Mouse (Mus musculus) right cerebral cortex, postnatal 36 days (tissue): ENCODE measurements at regions not wholly inside any gene's neighbourhood (a gene's known extent, or its start where the extent isn't known, plus 50 kb on each side); places are given as distances from the start of the nearest gene placed in this dataset.

Source experiments
- DNase-seq, 2 experiments: peaks; one replicate each; pipeline ENCODE4 v3.0.0; 2022; ENCODE audit warnings: low spot score in 2 of 2, mixed read lengths in 1 of 2

DNA sequence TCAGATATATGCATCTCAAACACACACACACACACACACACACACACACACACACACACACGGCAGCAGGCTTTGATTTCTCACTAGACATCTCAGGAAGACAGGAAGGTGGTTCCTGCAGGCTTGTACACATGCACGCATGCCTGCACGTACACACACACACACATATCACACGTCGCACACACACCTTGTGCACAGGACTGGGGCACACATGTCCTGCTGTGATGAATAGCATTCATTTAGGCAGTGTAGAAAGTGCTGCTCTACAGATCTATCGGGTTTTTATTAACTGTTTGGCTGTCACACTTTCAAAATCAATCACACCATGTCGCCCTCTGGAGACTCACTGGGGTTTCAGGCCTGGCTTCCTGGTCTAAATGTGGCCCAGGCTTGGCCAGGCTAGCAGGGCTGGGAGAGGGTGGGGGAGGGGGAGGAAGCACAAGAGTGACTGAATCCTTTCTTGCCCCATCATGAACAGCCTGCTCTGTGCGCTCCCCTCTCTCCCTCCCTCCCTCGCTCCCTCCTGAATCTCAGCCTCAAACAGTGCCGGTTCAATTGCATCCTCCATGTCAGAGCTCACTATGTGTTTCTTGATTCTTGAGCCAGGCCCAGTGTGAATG is 236.8 kb upstream of the Tle3 start:
- DNase-seq, result no peak

DNA sequence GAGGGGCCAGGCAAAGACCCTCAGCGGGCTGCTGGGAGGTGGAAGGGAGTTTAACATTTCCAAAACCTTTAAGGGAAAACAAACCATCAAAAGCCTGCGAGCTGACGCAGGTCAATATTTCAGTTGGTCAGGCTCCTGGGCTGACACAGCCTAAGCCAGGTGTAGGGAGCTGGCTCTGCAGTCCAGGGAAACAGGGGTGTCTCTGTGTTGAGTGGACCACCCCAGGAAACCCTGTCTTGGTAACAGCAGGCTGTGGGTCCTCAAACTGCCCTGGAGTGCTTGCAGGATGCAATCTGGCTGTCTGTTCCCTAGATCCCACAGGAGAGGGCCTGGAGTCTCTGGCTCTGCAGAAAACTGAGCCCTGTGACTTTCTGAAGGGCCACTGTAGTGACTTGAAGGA is 236.2 kb upstream of the Tle3 start:
- no peak for DNase-seq

DNA sequence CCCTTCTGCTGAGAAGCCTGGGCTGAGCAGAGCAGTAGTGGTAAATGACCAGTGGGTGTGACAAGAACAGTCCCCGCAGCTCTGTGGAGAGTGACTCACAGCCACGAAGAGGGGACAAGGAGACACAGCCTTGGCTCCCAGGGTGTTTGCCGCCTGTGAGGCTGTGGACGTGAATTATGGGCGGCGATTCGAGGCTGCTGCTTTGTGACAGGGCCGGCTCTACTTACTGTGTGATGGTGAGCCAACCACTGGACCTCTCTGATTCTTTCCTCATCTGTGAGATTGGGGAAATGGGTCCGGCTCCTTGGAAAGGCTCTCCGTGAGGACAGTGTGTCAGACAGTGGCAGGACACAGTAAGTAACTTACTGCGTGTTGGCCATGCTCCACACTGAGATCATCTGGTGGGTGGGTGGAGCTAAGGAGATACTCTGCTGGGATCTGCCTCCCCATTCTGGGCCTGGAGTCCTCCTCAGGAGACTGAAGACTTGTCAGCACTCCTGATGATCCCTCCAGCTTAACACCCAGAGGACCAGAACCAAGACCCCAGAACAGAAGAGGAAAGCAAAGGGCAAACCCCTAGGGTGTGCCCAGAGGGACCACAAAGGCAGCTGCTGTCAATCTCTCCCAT is 233.3 kb upstream of the Tle3 start:
- no peak for DNase-seq

DNA sequence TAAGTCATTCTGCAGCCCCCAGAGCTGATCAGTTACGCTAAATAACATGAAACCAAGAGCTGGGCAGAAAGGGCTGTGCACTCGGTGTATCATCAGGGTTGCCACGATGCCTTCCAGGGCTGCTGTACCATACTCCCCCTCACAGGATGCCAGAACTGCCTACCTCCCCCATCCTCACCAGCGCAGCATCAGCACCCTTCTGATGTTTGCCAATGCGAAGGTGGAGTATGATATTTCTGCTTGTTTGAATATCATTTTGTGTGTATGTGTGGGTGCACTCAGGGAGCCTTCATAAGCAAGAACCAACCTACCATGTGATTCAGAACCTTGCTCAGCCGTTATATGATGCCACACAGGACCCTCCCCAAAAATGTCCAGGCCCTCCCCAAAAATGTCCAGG is 229.1 kb upstream of the Tle3 start:
- peak; percentile 31 to 33 for DNase-seq

DNA sequence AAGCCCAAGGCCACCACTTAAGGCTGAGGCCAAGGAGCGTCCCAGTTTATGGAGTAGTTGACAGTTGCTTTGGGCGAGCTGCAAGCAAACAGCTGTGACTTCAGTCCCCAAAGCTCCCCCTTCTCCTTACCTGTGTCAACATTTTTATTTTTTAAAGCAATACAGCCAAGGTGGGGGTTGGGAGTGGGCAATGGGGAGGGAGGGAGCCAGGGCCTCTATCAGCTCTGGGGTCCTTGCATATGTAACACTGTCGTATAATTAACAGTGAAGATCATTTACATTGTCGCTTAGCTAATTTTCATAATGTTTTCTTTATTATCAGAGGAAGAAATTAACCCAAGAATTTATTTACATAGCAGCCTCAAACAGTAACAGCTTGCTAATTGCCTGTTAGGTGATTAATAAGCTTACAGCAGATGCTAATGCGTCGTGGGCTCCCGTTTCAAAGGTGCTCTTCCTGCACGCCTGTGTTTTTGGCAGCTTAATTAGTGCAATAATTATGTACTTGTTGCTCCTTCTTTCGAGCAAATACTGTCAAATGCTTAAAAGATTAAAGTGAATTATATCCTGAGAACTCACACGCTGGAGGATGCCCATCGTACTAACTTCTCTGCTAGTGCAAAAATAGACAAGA is 227.4 kb upstream of the Tle3 start:
- no peak for DNase-seq

DNA sequence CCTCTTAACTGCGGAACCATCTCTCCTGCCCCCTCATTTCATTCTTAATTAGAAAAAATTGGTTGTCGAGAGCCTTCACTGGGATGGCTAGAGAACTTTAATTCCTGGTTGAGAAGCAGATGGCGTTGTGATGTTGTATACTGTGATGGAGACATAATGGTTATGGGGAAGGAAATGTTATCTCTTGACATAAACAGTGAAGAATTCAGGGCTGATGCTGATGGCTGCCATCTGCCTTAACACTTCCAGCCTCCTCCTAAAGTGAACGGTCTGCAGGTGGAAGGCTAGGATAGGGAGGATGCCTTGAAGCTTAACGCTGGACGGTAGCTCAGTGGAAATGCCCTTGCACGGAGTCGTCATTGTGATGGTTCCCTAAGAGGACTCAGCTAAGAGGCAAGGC is 226.4 kb upstream of the Tle3 start:
- no peak for DNase-seq

DNA sequence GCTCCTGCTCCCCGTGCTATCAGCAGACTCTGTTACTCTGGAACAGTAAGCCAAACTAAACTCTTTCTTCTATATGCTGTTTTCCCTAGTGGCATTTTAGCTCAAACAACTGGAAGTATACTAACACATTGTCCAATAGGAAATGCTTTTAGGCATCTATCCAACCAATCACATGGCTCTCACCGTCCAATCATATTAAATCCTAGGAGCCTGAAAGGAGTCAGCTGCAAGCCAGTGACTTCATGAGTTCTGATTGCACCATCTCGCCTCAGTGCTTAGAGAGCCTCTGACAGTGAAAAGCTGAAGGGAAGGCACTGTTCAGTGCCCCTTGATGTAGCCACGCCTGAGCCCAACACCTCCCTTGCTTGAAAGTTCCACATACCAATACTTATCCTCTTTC is 221.0 kb upstream of the Tle3 start:
- no peak for DNase-seq

DNA sequence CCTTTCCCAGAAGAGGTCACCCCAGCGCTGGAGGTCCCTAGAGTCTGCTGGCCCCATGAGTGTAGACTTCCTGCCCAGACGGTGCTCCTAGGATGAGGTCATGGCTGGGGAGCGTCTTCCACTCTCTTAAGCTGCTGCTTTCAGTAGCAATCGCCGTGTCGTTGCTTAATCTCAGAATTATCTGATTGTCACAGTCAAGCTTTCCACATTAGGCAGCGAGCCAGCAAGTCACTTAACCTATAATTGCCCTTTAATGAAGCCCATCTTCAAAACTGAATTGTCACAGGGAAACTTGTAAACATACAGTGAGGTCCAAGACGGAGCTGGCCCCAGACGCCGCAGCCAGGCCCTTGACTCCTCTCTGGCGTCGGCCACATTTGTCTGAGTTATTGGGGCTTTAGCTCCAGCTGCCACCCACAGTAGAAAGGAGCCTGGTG is 220.2 kb upstream of the Tle3 start:
- DNase-seq, result no peak

DNA sequence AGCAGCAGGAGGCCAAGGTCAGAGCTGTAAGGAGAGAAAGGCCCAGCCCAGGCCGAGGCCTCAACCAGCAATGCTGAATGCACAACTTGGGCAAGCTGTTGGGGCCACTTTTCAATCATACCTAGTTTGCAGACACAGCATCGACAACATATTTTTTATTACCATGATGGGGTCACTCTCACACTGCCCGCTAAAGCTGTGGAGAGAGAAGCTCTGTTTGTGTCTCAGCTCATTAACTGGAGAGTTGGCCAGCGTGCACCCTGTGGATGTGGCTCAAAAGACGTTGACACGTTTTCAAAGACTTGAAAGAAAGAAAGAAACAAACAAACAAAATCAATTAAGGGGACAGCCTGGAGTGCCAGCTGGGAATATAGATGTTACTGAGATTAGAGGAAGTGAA is 217.4 kb upstream of the Tle3 start:
- no peak for DNase-seq

DNA sequence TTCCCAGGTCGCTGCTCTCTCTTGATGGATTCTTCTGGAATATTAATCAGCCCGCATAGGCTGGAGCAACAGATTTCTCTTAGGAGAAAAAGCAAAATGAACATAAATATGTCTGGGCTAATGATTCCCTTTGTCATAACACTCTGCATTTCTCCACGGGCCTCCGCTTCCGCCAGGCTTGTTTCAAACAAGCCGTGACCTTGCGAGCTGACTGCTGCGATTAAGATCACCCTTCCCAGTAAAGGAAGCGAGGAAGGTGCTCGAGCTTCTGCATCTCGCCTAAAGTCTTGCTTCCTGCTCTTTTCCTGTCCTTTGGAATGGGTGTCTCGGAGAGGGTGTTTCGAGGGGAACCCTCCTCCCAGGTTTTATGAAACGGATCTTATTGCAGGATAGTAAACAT is 216.3 kb upstream of the Tle3 start:
- DNase-seq, result no peak

DNA sequence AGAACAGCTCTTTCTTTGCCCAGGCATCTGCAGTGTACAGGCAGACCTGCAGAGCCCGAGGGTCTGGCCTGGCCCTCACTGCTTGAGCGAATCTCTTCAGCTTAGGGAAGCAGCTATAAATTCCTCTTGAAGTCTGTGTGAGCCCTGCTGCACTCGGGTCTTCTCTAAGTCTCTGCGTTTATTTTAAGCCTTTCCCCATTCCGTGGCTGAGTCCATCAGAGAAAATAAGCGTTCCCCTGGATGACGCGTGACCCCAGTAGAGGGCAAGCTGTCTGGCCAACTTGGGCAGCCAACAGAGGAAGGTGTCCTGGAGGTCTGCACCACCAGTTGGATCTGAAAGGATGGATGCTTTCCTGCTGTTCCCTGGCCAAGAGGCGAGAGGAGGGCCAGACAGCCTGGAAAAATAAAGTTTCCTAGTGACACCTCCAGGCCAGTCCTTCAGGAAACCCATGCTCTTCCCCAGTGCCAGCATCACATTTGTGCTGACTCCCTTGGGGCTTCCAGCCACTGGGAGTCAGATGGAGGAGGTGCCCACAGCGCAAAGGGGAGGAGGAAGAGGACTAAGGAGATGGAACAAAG is 213.9 kb upstream of the Tle3 start:
- no peak for DNase-seq

DNA sequence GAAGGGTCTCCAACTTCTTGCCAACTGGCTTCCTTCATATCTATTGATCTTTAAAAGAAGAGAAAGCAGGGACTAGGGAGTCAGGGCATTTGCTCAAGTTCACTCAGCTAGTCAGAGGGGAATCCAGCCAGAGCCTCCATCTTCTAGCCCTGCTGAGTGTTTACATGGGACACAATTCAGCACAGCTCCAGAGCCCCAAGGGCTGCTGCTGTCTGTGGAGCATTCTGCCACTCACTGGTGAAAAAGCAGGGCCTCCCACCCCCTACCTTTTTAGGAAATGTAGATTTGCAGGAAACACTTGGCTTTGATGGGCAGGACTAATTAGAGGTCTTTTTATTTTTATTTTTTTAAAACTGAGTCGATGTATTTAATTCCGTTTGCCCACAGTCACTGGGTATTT is 213.0 kb upstream of the Tle3 start:
- DNase-seq, result no peak

DNA sequence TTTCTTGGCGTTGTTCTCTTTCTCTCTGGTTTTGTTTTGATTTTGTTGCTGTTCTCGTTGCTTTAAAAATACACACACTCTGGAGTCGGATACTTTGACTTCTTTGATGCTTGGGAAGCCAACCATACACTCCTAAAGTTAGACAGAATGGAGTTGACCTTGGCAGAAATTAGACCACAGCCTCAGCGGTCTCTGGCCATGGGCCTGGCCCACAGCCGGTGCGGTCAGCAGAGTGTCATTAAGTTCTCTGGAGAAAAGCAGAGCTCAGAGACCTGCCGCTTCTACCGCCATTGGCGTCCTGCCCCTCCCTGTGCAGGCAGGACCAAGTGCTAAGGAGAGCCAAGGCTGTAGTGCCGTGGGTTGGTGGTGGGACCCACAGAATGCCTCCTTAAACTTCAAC is 212.6 kb upstream of the Tle3 start:
- DNase-seq, result no peak

DNA sequence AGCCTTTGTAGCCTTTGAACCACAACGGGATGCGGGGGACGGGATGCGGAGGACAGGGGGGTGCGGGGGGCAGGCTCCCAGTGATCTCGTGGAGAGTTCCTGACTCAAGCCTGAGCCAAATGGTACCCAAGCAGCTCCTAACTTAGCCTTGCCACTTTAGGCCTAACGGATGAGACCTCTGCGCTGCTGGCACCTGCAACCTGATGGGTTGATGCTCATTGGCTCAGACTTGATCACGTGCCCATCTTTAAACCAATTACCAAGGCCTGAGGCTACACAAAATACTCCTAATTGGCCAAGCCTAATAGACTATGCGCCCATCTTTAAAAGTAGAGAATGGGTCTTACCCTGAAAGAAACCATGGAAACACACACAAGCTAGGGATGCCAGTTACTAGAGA is 209.3 kb upstream of the Tle3 start:
- DNase-seq, result no peak

DNA sequence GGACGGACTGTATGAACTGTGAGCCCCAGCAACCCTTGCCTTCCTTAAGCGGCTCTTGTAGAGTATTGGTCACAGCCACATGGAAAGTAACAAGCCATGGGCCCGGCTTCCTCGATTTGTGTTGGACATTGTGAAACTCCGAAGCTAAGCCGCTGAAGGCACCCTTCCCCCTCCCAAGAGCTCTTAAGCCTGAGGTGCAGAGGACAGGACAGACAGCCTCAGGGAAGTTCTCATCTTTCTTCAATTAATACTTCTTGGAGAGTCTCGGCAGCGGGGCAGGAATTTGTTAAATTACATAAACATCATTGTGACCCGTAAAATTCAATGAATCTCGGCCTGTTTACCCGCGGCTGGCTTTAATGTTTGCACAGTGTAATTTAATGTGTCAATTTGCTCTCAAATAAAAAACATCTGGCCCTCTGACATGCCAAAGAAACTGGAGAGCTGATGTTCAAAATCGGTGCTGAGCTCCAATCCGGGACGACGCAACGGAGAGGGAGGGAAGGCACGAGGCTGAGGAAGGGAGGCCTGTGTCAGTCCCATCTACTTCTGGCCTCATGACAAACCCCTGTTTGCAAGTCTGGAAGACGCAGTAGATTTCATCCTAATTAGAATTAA is 208.4 kb upstream of the Tle3 start:
- DNase-seq, result no peak

DNA sequence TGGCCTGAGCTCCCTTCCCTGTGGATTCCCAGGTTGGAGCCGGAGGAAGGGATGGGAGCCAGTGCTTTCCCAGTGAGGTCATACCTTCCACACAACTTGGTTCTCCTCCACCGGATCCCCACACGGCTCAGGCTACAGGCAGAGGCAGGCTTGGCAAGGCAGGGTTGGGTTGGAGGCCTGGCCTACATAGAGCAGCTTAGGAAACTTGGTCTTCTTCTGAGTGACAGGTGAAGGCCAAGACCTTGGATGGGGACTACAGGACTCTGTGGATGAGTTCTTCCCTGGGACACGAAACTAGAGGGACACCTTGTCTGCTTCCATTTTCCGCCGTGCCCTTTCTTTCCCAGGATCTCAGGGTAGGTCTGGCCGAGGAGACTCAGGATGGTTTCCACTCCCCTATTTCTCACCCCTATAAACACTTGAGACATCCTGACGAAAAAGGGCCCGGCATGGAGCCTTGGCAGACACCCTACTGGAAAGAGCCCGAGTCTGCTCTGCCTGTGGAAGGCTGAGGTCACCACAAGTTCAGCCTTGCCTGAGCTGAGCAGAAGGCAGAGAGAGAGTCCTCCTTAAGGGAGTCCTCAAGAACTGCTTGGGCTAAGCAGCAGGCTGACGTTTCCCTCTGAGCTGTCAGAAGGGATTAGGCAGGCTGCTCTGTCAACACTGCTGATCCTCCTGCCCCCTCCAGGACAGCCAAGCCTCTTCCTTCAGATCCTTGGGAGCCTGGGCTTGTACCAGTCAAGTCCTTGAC is 207.5 kb upstream of the Tle3 start:
- DNase-seq, result no peak

DNA sequence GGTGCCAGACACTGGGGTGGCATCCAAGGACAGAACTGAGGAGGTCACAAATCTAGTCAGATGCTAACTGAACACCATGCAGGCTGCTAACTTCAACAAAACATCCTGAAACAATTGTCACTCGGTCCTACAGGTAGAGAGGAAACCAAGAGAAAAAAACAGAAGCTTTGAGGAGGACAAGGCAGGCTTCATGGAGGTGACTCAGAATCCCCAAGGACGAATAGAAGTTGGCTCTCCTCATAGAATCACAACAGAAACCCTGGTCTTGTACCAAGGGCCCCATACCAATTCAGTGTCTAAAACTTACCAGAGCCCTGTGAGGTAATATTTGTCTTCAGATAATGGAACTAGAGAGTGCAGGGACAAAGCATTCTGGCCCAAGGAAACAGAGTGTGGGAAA is 206.1 kb upstream of the Tle3 start:
- DNase-seq, result no peak

DNA sequence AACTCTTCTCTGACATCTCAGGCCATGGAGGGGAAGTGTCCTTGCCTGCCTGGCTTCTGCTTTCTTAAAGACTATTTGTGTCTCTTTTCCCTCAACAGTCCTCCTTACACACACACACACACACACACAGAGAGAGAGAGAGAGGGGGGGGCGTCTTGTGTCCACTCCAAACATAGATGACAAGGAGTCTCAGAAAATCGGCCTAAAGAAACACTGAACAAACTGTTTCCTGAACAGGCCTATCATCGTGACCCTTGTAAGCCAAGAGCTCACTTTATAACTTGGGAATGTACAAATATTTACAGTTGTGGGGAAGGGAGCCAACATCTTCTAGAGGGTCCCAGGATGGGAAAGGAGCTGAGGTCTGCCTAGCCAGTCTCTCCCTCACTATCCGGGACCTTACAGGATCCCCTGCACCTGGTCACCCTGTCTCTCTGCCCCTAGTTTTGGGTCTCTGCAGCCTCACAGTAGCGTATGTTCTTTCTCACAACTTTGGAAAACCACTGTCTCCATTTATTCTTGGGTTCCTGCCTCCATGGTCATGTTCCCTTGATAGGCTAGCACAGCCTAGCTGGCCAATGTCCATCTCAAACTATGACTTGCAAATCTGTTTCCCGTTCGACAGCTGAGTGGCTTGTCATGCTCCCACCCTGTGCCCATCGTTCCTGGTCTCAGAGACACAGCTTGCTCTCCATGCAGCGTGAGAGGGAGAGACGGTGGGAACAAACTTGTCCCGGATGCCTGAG is 204.9 kb upstream of the Tle3 start:
- DNase-seq, result no peak

DNA sequence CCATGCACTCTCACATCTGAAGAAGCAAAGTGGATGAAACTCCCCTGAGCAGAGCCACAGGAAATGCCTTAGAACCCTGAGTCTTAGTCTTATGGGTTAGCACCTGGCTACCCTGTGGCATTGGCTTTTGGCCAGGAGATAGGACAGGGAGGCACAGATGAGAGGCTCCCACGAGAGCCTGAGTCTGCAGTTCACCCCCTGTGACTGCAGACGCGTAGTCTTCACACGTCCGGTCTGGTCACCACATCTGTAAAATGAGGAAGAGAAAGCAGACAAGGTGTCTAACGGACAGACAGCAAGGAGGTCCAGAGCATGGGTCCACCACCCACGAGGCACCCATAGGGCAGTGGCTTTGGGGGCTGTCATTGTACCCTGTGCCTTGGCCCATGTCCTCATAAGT is 203.2 kb upstream of the Tle3 start:
- peak in 1 of 2 experiments; percentile 31 for DNase-seq

DNA sequence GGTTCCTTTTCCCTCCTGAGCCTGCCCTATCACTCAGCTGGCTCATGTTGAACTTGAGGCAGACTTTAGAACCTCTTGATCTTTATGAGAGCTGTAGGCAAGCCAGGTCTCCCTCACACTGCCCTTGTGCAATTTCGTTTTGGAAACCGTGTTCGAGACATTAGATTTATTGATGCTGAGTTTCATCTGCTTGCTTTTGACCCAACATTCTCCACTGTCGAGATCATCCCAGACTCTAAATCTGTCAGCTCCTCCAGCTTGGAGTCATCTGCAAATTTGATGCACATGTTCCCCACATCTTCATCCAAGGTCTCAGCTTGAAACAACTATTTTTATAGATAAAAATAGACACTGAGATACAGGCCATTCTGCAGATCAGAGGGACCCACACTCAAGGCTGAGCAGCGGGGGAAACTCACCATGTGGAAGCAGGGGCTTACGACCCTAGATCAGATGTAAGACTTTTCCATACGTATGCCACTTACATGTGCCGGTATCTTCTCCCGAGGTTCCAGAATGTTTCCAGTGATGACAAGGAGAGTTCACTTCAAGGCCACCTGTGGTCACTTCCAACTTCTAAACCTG is 202.6 kb upstream of the Tle3 start:
- no peak for DNase-seq

DNA sequence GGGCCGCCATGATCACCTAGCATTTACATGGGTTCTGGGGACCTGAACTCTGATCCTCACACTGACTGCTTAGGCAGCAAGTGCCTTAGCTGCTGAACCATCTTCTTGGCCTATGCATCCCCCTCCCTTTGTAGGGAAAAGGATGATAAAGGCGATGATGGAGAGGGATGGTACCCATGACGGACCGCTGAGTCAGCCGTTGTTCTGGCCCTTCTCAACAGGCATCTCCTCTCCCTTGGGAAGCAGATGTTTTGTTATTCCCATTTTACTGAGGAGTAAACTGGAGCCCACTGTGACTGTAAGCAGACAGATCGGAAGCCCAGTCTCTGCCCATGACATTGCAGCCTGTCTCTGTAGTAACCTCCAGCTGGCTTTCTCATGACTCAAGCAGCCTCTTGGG is 201.2 kb upstream of the Tle3 start:
- DNase-seq, result no peak
